Mouse (Mus musculus) gastrocnemius, postnatal 10 days (tissue): Measurements from ENCODE around the gene Ahrr. TPM values are rescaled to one million over a fixed set of nuclear protein-coding genes. Genes with fewer than 3 reads are reported as not detected.
A peak's percentile ranks its signal among the peaks of the same experiment; 100 is the strongest.

Experiments
- DNase-seq: peaks from one replicate; pipeline ENCODE4 v3.0.0; 2021; ENCODE audit warnings: mixed read lengths
- total RNA-seq, 2 experiments: library from RNA; stranded (reverse); gene quantifications; 2 replicates each; pipeline ENCODE4 v1.2.3; 2021

Gene Ahrr
- total RNA-seq, 2 experiments from 2014 or later = 0.09 to 0.16 TPM

GRCm38 (mm10) chr13:74245214-74245898, 46.8 kb downstream of the Ahrr start:
- DNase-seq = peak; percentile 62

DNA sequence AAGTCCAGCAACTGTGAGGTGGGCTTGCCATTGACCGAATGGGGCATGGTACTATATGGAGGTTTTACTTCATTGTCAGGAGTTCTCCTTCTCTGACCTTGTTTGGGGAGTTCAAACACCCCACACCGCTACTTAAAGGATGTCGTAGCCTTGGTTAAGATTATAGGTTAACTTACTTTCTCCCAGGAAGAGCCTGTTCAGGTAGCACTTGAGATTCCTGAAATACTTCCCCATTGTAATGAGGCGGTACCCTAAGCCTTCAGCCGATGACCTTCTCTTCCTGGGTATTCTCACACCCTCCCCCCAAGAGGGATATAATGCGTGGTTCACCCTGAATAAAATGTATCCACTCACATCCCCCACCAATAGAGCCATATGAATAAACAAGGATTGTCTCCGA, 54.6 kb downstream of the Ahrr start:
- DNase-seq = no peak

- no peak for DNase-seq
Measured at GRCm38 (mm10) chr13:74220659-74221058, 71.5 kb downstream of the Ahrr start.

GRCm38 (mm10) chr13:74218441-74218840, 73.7 kb downstream of the Ahrr start:
- no peak for DNase-seq

- DNase-seq = no peak
Measured at GRCm38 (mm10) chr13:74208986-74209345, 83.2 kb downstream of the Ahrr start.

DNA sequence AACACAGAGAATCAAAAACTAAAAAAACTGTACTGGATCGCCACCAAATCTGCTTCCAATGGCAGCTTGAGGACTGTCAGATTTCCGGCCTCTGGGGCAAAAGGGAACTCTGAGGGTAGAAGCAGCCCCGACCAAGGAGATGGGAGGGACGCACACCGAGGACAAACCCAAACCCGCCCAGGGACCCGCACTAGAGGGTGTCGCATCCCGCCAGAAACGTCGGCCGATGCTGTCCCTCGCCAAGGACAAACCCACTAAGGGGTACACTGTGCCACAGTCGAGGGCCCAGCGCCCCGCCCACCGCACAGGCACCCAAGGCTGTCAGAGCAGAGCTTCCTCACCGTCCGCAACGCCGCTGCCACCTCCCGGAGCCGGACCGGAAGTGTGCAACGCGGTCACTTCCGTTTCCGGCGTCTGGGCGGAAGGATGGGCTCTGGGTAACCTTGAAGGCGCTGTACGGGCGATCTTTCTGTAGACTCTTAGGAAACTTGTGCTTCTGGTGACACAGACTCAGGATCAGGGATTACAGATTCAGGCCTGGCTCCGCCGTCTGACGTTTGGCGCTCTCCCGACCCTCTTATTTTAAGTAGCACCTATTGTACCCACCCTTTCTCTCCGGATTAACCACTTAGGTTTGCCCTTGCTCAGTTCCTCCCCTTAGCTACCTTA, 83.7 kb downstream of the Ahrr start, which contains the start of gene Exoc3:
Gene Exoc3, minus strand, starts transcription at position 416 of the 669 bp plus-strand sequence.
- peak; percentile 89 for DNase-seq

- no peak for DNase-seq
Measured at GRCm38 (mm10) chr13:74196451-74196850, 95.7 kb downstream of the Ahrr start.

- DNase-seq = no peak
Measured at GRCm38 (mm10) chr13:74192613-74193012, 99.5 kb downstream of the Ahrr start.

DNA sequence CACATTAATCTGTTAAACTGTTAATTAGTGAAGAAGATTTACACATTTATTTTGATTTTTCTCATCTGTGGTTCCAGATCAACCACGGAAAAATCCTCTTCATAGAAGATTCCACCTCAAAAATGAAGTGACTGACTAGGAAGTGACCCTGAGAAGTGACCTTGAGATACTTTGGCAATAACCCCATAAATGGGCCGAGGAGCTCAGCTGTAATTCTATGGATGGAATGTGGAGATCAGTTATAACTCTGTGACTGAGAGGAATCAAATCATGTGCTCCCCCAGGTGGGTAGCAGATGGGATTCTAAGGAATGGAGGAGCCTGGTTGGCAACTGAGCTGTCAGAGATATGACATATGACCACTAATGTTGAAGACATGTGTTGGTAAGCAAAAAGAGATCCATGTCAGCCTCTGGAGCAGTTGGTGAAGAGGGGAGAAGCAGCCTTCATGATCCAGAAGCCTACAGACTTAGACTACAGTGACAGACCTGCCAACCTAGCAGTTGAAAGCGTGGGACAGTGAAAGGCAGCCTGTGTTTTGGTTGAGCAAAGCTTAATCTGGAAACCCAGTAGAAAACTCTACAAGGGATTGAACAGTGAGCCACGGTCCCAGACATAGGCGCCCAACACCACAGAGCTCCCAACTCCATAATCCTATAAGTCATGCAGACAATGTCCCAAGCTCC, 109.0 kb downstream of the Ahrr start:
- DNase-seq = no peak

- no peak for DNase-seq
Measured at GRCm38 (mm10) chr13:74172036-74172435, 120.1 kb downstream of the Ahrr start.

GRCm38 (mm10) chr13:74169446-74170164, 122.5 kb downstream of the Ahrr start:
- no peak for DNase-seq

DNA sequence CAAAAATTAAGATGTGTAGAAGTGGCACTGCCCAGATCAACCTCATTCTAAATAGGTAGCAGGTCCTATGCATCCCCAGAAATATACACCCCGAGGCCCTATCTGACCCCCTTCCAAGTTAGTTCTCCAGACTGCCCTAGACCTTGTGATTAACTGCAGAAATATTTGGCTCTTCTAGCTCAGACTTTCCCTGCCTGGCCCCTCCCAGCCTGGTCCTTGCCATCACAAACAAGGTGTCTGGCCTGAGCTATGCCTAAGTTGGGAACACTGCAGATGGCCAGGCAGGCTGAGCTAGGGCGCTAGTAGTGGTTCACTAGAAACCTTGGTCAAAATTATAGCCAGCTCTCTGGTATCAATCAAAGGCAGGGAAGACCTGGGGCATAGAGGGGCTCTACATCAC, 124.6 kb downstream of the Ahrr start:
- no peak for DNase-seq

GRCm38 (mm10) chr13:74167057-74167413, 125.1 kb downstream of the Ahrr start:
- DNase-seq = no peak

- DNase-seq = peak; percentile 45
Measured at GRCm38 (mm10) chr13:74166348-74167056, 125.6 kb downstream of the Ahrr start.

Other genes starting within 250 kb of the Ahrr start
- gene Cep72, start 230.0 kb downstream of the Ahrr start, total RNA-seq = 1 to 10 TPM; 1.6 to 2.7 TPM
- gene Slc9a3, start 170.9 kb downstream of the Ahrr start, total RNA-seq = 1 to 10 TPM in 1 of 2 experiments, under 1 TPM in 1; 0.77 to 1.6 TPM
- 10 to 100 TPM; 30.8 to 36.1 TPM for gene Exoc3, start 83.6 kb downstream of the Ahrr start, total RNA-seq
- gene Pdcd6, start 25.2 kb upstream of the Ahrr start, total RNA-seq = 10 to 100 TPM; 25.0 to 33.6 TPM
- 100 to 1,000 TPM; 416 to 519 TPM for gene Sdha, start 57.9 kb upstream of the Ahrr start, total RNA-seq
- gene Ccdc127, start 58.0 kb upstream of the Ahrr start, total RNA-seq = 10 to 100 TPM; 41.5 to 43.7 TPM
- gene Lrrc14b, start 71.7 kb upstream of the Ahrr start, total RNA-seq = 10 to 100 TPM; 40.0 to 46.7 TPM
- 1 to 10 TPM; 1.3 to 2.2 TPM for gene Zfp72, start 98.5 kb upstream of the Ahrr start, total RNA-seq
- gene Ftl1-ps1, start 107.4 kb upstream of the Ahrr start, total RNA-seq = 100 to 1,000 TPM; 190 to 231 TPM
- gene Zfp825, start 201.7 kb upstream of the Ahrr start, total RNA-seq = 1 to 10 TPM; 6.8 to 7.4 TPM